Comparison of ENCODE assay signal across 1 mouse cellular context in genomic region chr3:98427600-98428448, GRCm38 (mm10).
TF ChIP-seq lines count a peak whose summit lies in the region.

No protein-coding gene starts in this region.

TF ChIP-seq in CH12.LX, 34 proteins besides CTCF, POLR2A, EP300 and RAD21:
- TF ChIP-seq MAFK (IDR thresholded peaks at IDR 0.05; ENCODE audit: insufficient replicate concordance, low read length) (no peak), MAX (IDR thresholded peaks at IDR 0.05; ENCODE audit: low read length) (peak; percentile 54), TCF12 (IDR thresholded peaks at IDR 0.05; ENCODE audit: low read depth, low read length) (peak; percentile 22; the same call in 1 of the 2 replicates), IRF4 (IDR thresholded peaks at IDR 0.05; ENCODE audit: low read depth, low read length) (no peak), BHLHE40 (IDR thresholded peaks at IDR 0.05; ENCODE audit: low read depth, low read length) (peak; percentile 26; the same call in 1 of the 2 replicates), SIN3A (IDR thresholded peaks at IDR 0.05; ENCODE audit: low read length) (0 out of 2 replicates have a peak, but pooled peaks have one; percentile 23), MXI1 (IDR thresholded peaks at IDR 0.05; ENCODE audit: low read depth, low read length) (peak; percentile 18; the same call in 1 of the 2 replicates), USF1 (IDR thresholded peaks at IDR 0.05; ENCODE audit: low read depth, low read length) (no peak)
